Mouse (Mus musculus): Measurements from ENCODE around the gene Nup93.

The Nup93 gene

GRCm38 (mm10) chr8:94268359-94268890 is 54.1 kb downstream of the Nup93 start:
- DNase-seq (ENCODE audit: low spot score) = no peak

- DNase-seq (ENCODE audit: low spot score) = no peak
Observed at GRCm38 (mm10) chr8:94270309-94270708, 55.9 kb downstream of the Nup93 start.

GRCm38 (mm10) chr8:94271102-94271501 is 56.7 kb downstream of the Nup93 start:
- no peak for DNase-seq (ENCODE audit: low spot score)

GRCm38 (mm10) chr8:94272612-94273011 is 58.2 kb downstream of the Nup93 start:
- no peak for DNase-seq (ENCODE audit: low spot score)

- DNase-seq (ENCODE audit: low spot score) = no peak
Observed at GRCm38 (mm10) chr8:94273289-94273850, 59.0 kb downstream of the Nup93 start.

GRCm38 (mm10) chr8:94274030-94274429 is 59.7 kb downstream of the Nup93 start:
- DNase-seq (ENCODE audit: low spot score) = no peak

GRCm38 (mm10) chr8:94278295-94278694 is 63.9 kb downstream of the Nup93 start:
- DNase-seq (ENCODE audit: low spot score) = no peak

- DNase-seq (ENCODE audit: low spot score) = no peak
Observed at GRCm38 (mm10) chr8:94280001-94280613, 65.7 kb downstream of the Nup93 start.

- no peak for DNase-seq (ENCODE audit: low spot score)
Observed at GRCm38 (mm10) chr8:94282453-94282985, 68.2 kb downstream of the Nup93 start.

GRCm38 (mm10) chr8:94284204-94284603 is 69.8 kb downstream of the Nup93 start:
- DNase-seq (ENCODE audit: low spot score) = no peak

- DNase-seq (ENCODE audit: low spot score) = no peak
Observed at GRCm38 (mm10) chr8:94290606-94291005, 76.2 kb downstream of the Nup93 start.

- DNase-seq (ENCODE audit: low spot score) = no peak
Observed at GRCm38 (mm10) chr8:94292072-94292471, 77.7 kb downstream of the Nup93 start.

- DNase-seq (ENCODE audit: low spot score) = no peak
Observed at GRCm38 (mm10) chr8:94292626-94293025, 78.3 kb downstream of the Nup93 start.

GRCm38 (mm10) chr8:94295687-94296086 is 81.3 kb downstream of the Nup93 start:
- DNase-seq (ENCODE audit: low spot score) = no peak

- no peak for DNase-seq (ENCODE audit: low spot score)
Observed at GRCm38 (mm10) chr8:94296312-94296991, 82.1 kb downstream of the Nup93 start.

GRCm38 (mm10) chr8:94297101-94297500 is 82.7 kb downstream of the Nup93 start:
- no peak for DNase-seq (ENCODE audit: low spot score)

- DNase-seq (ENCODE audit: low spot score) = no peak
Observed at GRCm38 (mm10) chr8:94300809-94301208, 86.4 kb downstream of the Nup93 start.

- no peak for DNase-seq (ENCODE audit: low spot score)
Observed at GRCm38 (mm10) chr8:94304412-94304811, 90.0 kb downstream of the Nup93 start.

GRCm38 (mm10) chr8:94306989-94307513 is 92.7 kb downstream of the Nup93 start:
- no peak for DNase-seq (ENCODE audit: low spot score)

GRCm38 (mm10) chr8:94307652-94308051 is 93.3 kb downstream of the Nup93 start:
- DNase-seq (ENCODE audit: low spot score) = no peak

GRCm38 (mm10) chr8:94314069-94314468 is 99.7 kb downstream of the Nup93 start:
- DNase-seq (ENCODE audit: low spot score) = no peak

GRCm38 (mm10) chr8:94317249-94317648 is 102.9 kb downstream of the Nup93 start:
- DNase-seq (ENCODE audit: low spot score) = no peak

GRCm38 (mm10) chr8:94317691-94318090 is 103.3 kb downstream of the Nup93 start:
- DNase-seq (ENCODE audit: low spot score) = no peak
